8 mouse cellular contexts compared by ENCODE assay signal in the genomic region with DNA sequence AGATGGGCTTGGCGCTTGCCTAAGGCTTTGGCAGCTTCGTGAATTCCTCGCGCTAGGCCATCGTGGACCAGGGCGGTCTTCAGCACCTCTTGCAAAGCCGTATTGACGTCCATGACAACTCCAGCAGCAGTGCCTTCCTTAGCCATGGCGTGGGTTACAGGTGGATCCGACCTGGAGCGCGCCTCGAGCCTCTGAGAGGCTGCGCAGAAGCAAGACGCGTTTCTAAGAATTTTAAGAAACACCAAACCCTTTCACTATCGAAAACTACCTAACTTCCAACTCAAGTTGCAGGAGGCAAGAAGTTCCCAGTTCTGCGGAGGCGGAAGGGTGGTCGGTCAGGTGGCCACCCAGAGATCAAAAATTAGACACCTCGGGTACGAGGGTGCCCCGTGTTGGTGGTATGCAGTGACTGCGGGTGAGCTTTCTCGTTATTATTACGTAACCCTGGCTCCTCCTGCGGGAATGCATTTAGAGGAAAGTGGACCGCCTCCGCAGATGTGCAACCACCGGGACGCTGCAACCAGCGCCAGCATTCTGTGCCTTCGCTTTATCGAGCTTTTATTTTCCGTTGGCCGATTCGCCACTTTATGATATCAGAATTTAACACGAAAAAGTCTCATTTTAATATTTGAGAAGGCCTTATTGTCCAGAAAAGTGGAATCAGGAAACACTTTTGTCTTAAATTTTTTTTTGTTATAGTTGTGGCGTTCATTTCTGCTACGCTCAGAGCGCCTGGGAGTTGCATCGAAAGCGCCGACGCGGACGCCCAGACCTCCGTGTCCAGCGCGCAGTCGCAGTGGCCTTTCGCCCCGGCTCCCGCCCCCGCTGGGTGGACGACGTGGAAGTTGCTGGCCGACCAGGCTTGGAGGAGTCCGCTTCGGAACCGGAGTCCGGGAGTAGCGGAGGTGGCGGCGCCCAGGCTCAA. TPM values are rescaled to one million over a fixed set of nuclear protein-coding genes. Genes with fewer than 3 reads are reported as not detected.
DNase-seq lines count a peak whose midpoint lies in the region; ATAC-seq and TF ChIP-seq lines count a peak whose summit lies in the region.

A gene (plus strand): TSS at position 288 of the 925 bp plus-strand sequence.

- H3K27me3 ChIP-seq in embryonic facial prominence, embryonic 15.5 days: no peaks in the 10 kb centered on the region
- no peaks in the 10 kb centered on the region for H3K27me3 ChIP-seq in kidney, embryonic 14.5 days (ENCODE audit: control insufficient read depth, insufficient read depth, low read length)
- H3K27me3 ChIP-seq in limb, embryonic 15.5 days: no peaks in the 10 kb centered on the region

- ATAC-seq in embryonic facial prominence, embryonic 15.5 days (ENCODE audit: insufficient number of reproducible peaks, low FRiP score, low TSS enrichment, low read depth): peak; percentile 95
- peak; percentile 95 for ATAC-seq in kidney, embryonic 14.5 days (ENCODE audit: low FRiP score, low TSS enrichment)
- peak; percentile 90 for ATAC-seq in limb, embryonic 15.5 days (ENCODE audit: insufficient number of reproducible peaks, low FRiP score, low TSS enrichment, low read depth)

- no peak for TF ChIP-seq CTCF in bone marrow, adult 2 months (IDR thresholded peaks at IDR 0.05; ENCODE audit: control insufficient read depth, insufficient read depth, low read length)

- H3K4me1 ChIP-seq in bone marrow, adult 2 months (ENCODE audit: control insufficient read depth, insufficient read depth, low read length): no peaks in the 10 kb centered on the region; the same call in 1 of the 2 replicates
- peaks cover 14% of the 10 kb centered on the region for H3K4me1 ChIP-seq in embryonic facial prominence, embryonic 15.5 days
- H3K4me1 ChIP-seq in kidney, embryonic 14.5 days (ENCODE audit: control insufficient read depth, insufficient read depth, low read length): no peaks in the 10 kb centered on the region
- peaks cover 13% of the 10 kb centered on the region for H3K4me1 ChIP-seq in limb, embryonic 15.5 days

- TF ChIP-seq POLR2A in bone marrow, adult 2 months (IDR thresholded peaks at IDR 0.05; ENCODE audit: borderline replicate concordance, control insufficient read depth, low read depth, low read length): peak; percentile 64; the same call in 1 of the 2 replicates

- H3K9ac ChIP-seq in embryonic facial prominence, embryonic 15.5 days: peak within 1 kb of the TSS; percentile 94
- H3K9ac ChIP-seq in kidney, embryonic 14.5 days (ENCODE audit: low read depth, low read length): peak within 1 kb of the TSS; percentile 96
- peak within 1 kb of the TSS; percentile 96 for H3K9ac ChIP-seq in limb, embryonic 15.5 days

- under 1% methylated on average over 65 of the region's 65 CpGs for WGBS in bone marrow, adult 2 months
- WGBS in embryonic facial prominence, embryonic 15.5 days: under 1% methylated on average over 65 of the region's 65 CpGs
- under 1% methylated on average over 65 of the region's 65 CpGs for WGBS in kidney, embryonic 14.5 days
- WGBS in limb, embryonic 15.5 days: under 1% methylated on average over 64 of the region's 65 CpGs

- H3K9me3 ChIP-seq in embryonic facial prominence, embryonic 15.5 days (replicated peaks): no peaks in the 10 kb centered on the region
- no peaks in the 10 kb centered on the region for H3K9me3 ChIP-seq in kidney, embryonic 14.5 days (ENCODE audit: control insufficient read depth, low read length)
- H3K9me3 ChIP-seq in limb, embryonic 15.5 days: no peaks in the 10 kb centered on the region

- H3K4me2 ChIP-seq in embryonic facial prominence, embryonic 15.5 days (replicated peaks): peak within 1 kb of the TSS; percentile 77
- peak within 1 kb of the TSS; percentile 91 for H3K4me2 ChIP-seq in kidney, embryonic 14.5 days (replicated peaks; ENCODE audit: low read depth, low read length)
- H3K4me2 ChIP-seq in limb, embryonic 15.5 days: peak within 1 kb of the TSS; percentile 81

- peak within 1 kb of the TSS; percentile 92 for H3K4me3 ChIP-seq in bone marrow, adult 2 months (replicated peaks; ENCODE audit: control insufficient read depth, low read depth, low read length)
- peak within 1 kb of the TSS; percentile 99 for H3K4me3 ChIP-seq in embryonic facial prominence, embryonic 15.5 days (replicated peaks)
- peak within 1 kb of the TSS; percentile 97 for H3K4me3 ChIP-seq in kidney, embryonic 14.5 days (ENCODE audit: low read length)
- H3K4me3 ChIP-seq in limb, embryonic 15.5 days: peak within 1 kb of the TSS; percentile 75

- H3K36me3 ChIP-seq in embryonic facial prominence, embryonic 15.5 days: no peaks in the 10 kb centered on the region
- H3K36me3 ChIP-seq in kidney, embryonic 14.5 days (ENCODE audit: control insufficient read depth, insufficient read depth, low read length): no peaks in the 10 kb centered on the region; the same call in 1 of the 2 replicates
- H3K36me3 ChIP-seq in limb, embryonic 15.5 days: peaks cover 4% of the 10 kb centered on the region; the same call in 1 of the 2 replicates

- DNase-seq in 416B (ENCODE audit: low read depth): peak; percentile 93
- DNase-seq in heart, adult 9 months (ENCODE audit: low spot score in 2 of 2): peak; percentile 89 to 93
- peak; percentile 79 to 87 for DNase-seq in monocyte, adult 2 months (ENCODE audit: low read depth in 1 of 2, low spot score in 2 of 2)
- DNase-seq in spleen, postnatal 36 days (ENCODE audit: low spot score in 2 of 2): peak; percentile 87 to 89

- H3K27ac ChIP-seq in bone marrow, adult 2 months (ENCODE audit: control insufficient read depth, insufficient read depth, low read depth, low read length, poor library complexity): peak within 1 kb of the TSS; percentile 79
- peak within 1 kb of the TSS; percentile 91 for H3K27ac ChIP-seq in embryonic facial prominence, embryonic 15.5 days (replicated peaks)
- H3K27ac ChIP-seq in kidney, embryonic 14.5 days (ENCODE audit: low read depth, low read length): peak within 1 kb of the TSS; percentile 80
- H3K27ac ChIP-seq in limb, embryonic 15.5 days: peak within 1 kb of the TSS; percentile 91

RNA-seq across cellular contexts. Expression of the gene that starts here (rescaled TPM):
- polyA plus RNA-seq in bone marrow, adult 2 months (2011; ENCODE audit: insufficient read depth, insufficient read length, low replicate concordance, missing spikeins): 6.1 and 20.2 TPM in 2 replicates
- polyA plus RNA-seq in embryonic facial prominence, embryonic 15.5 days (2015; fragmentation: Nextera tagmentation; extraction: Ambion mirVana): 210 and 225 TPM in 2 replicates
- polyA plus RNA-seq in kidney, embryonic 14.5 days (2014; fragmentation: Nextera tagmentation; extraction: Ambion mirVana): 172 and 186 TPM in 2 replicates
- polyA plus RNA-seq in limb, embryonic 15.5 days (2015; fragmentation: Nextera tagmentation; extraction: Ambion mirVana): 247 and 258 TPM in 2 replicates

Comparison
In these comparisons a context has a peak if more than half of its experiments do, and no peak if none do; other contexts are left out.
1. Peak in every context shown above with its lines: DNase-seq, ATAC-seq, H3K4me3 ChIP-seq and H3K27ac ChIP-seq.